Mouse (Mus musculus): ENCODE measurements at regions not wholly inside any gene's neighbourhood (a gene's known extent, or its start where the extent isn't known, plus 50 kb on each side); places are given as distances from the start of the nearest gene placed in this dataset.

GRCm38 (mm10) chr17:4673271-4673670, 320.9 kb upstream of the Arid1b start:
- WGBS (ENCODE audit: insufficient replicate concordance): 73% methylated on average over 2 of the region's 2 CpGs
- H3K9me3 ChIP-seq (replicated peaks; ENCODE audit: control insufficient read depth, low read length): no peaks in the 10 kb centered on the region

GRCm38 (mm10) chr17:4706421-4706820, 287.7 kb upstream of the Arid1b start:
- H3K9me3 ChIP-seq (replicated peaks; ENCODE audit: control insufficient read depth, low read length): no peaks in the 10 kb centered on the region; the same call in 1 of the 2 replicates
- ATAC-seq (replicated peaks; ENCODE audit: insufficient number of reproducible peaks, low FRiP score, low TSS enrichment): no peak
- no peak overlapping the region for H3K9ac ChIP-seq (ENCODE audit: low read depth, low read length)
- no peak overlapping the region for H3K4me2 ChIP-seq
- H3K27me3 ChIP-seq (ENCODE audit: control insufficient read depth, insufficient read depth, low read length): no peaks in the 10 kb centered on the region
- no peak overlapping the region for H3K27ac ChIP-seq (ENCODE audit: low read depth, low read length)
- WGBS (ENCODE audit: insufficient replicate concordance): 51% methylated on average over 1 of the region's 1 CpGs
- H3K36me3 ChIP-seq (ENCODE audit: control insufficient read depth, insufficient read depth, low read length): no peaks in the 10 kb centered on the region
- no peaks in the 10 kb centered on the region for H3K4me1 ChIP-seq (ENCODE audit: control insufficient read depth, insufficient read depth, low read length)
- H3K4me3 ChIP-seq (ENCODE audit: low read depth, low read length): no peak overlapping the region

More at GRCm38 (mm10) chr17:4673271-4673670, 320.9 kb upstream of the Arid1b start:
- Histone ChIP-seq H3K27ac (ENCODE audit: low read depth, low read length) (no peak overlapping the region), H3K4me3 (ENCODE audit: low read depth, low read length) (no peak overlapping the region), H3K9ac (ENCODE audit: low read depth, low read length) (no peak overlapping the region), H3K4me1 (ENCODE audit: control insufficient read depth, insufficient read depth, low read length) (no peaks in the 10 kb centered on the region), H3K36me3 (ENCODE audit: control insufficient read depth, insufficient read depth, low read length) (no peaks in the 10 kb centered on the region), H3K4me2 (no peak overlapping the region), H3K27me3 (ENCODE audit: control insufficient read depth, insufficient read depth, low read length) (no peaks in the 10 kb centered on the region)
- ATAC-seq (replicated peaks; ENCODE audit: insufficient number of reproducible peaks, low FRiP score, low TSS enrichment): no peak

GRCm38 (mm10) chr17:4721061-4721460, 273.1 kb upstream of the Arid1b start:
- peaks cover 2% of the 10 kb centered on the region; the same call in 1 of the 2 replicates for H3K4me1 ChIP-seq (ENCODE audit: control insufficient read depth, insufficient read depth, low read length)
- H3K36me3 ChIP-seq (ENCODE audit: control insufficient read depth, insufficient read depth, low read length): no peaks in the 10 kb centered on the region

GRCm38 (mm10) chr17:4724031-4724430, 270.1 kb upstream of the Arid1b start:
- Histone ChIP-seq H3K27ac (ENCODE audit: low read depth, low read length) (no peak overlapping the region), H3K4me1 (ENCODE audit: control insufficient read depth, insufficient read depth, low read length) (peaks cover 2% of the 10 kb centered on the region; the same call in 1 of the 2 replicates)

More at GRCm38 (mm10) chr17:4721061-4721460, 273.1 kb upstream of the Arid1b start:
- no peak overlapping the region for H3K9ac ChIP-seq (ENCODE audit: low read depth, low read length)
- no peaks in the 10 kb centered on the region for H3K9me3 ChIP-seq (replicated peaks; ENCODE audit: control insufficient read depth, low read length)
- ATAC-seq (replicated peaks; ENCODE audit: insufficient number of reproducible peaks, low FRiP score, low TSS enrichment): no peak
- H3K4me3 ChIP-seq (ENCODE audit: low read depth, low read length): no peak overlapping the region
- no peak overlapping the region for H3K4me2 ChIP-seq
- no peaks in the 10 kb centered on the region for H3K27me3 ChIP-seq (ENCODE audit: control insufficient read depth, insufficient read depth, low read length)
- no peak overlapping the region for H3K27ac ChIP-seq (ENCODE audit: low read depth, low read length)
- 84% methylated on average over 4 of the region's 4 CpGs for WGBS (ENCODE audit: insufficient replicate concordance)

GRCm38 (mm10) chr17:4726331-4726741, 267.8 kb upstream of the Arid1b start:
- H3K9me3 ChIP-seq (replicated peaks; ENCODE audit: control insufficient read depth, low read length): no peaks in the 10 kb centered on the region
- 56% methylated on average over 12 of the region's 12 CpGs for WGBS (ENCODE audit: insufficient replicate concordance)
- H3K27me3 ChIP-seq (ENCODE audit: control insufficient read depth, insufficient read depth, low read length): no peaks in the 10 kb centered on the region
- H3K4me1 ChIP-seq (ENCODE audit: control insufficient read depth, insufficient read depth, low read length): peaks cover 2% of the 10 kb centered on the region; the same call in 1 of the 2 replicates
- no peak overlapping the region for H3K4me3 ChIP-seq (ENCODE audit: low read depth, low read length)
- no peak overlapping the region for H3K4me2 ChIP-seq
- no peaks in the 10 kb centered on the region for H3K36me3 ChIP-seq (ENCODE audit: control insufficient read depth, insufficient read depth, low read length)
- no peak for ATAC-seq (replicated peaks; ENCODE audit: insufficient number of reproducible peaks, low FRiP score, low TSS enrichment)
- H3K27ac ChIP-seq (ENCODE audit: low read depth, low read length): 0 out of 2 replicates have a peak overlapping the region, but pooled peaks have one; percentile 1
- H3K9ac ChIP-seq (ENCODE audit: low read depth, low read length): no peak overlapping the region

More at GRCm38 (mm10) chr17:4724031-4724430, 270.1 kb upstream of the Arid1b start:
- no peaks in the 10 kb centered on the region for H3K9me3 ChIP-seq (replicated peaks; ENCODE audit: control insufficient read depth, low read length)
- no peak for ATAC-seq (replicated peaks; ENCODE audit: insufficient number of reproducible peaks, low FRiP score, low TSS enrichment)
- no peak overlapping the region for H3K9ac ChIP-seq (ENCODE audit: low read depth, low read length)
- WGBS (ENCODE audit: insufficient replicate concordance): 72% methylated on average over 3 of the region's 3 CpGs
- no peak overlapping the region for H3K4me2 ChIP-seq
- H3K4me3 ChIP-seq (ENCODE audit: low read depth, low read length): no peak overlapping the region
- H3K27me3 ChIP-seq (ENCODE audit: control insufficient read depth, insufficient read depth, low read length): no peaks in the 10 kb centered on the region
- no peaks in the 10 kb centered on the region for H3K36me3 ChIP-seq (ENCODE audit: control insufficient read depth, insufficient read depth, low read length)

- Histone ChIP-seq H3K9ac (ENCODE audit: low read depth, low read length) (no peak overlapping the region), H3K4me1 (ENCODE audit: control insufficient read depth, insufficient read depth, low read length) (no peaks in the 10 kb centered on the region), H3K27ac (ENCODE audit: low read depth, low read length) (no peak overlapping the region), H3K4me2 (no peak overlapping the region), H3K27me3 (ENCODE audit: control insufficient read depth, insufficient read depth, low read length) (no peaks in the 10 kb centered on the region), H3K36me3 (ENCODE audit: control insufficient read depth, insufficient read depth, low read length) (no peaks in the 10 kb centered on the region), H3K4me3 (ENCODE audit: low read depth, low read length) (no peak overlapping the region), H3K9me3 (replicated peaks; ENCODE audit: control insufficient read depth, low read length) (no peaks in the 10 kb centered on the region)
- no peak for ATAC-seq (replicated peaks; ENCODE audit: insufficient number of reproducible peaks, low FRiP score, low TSS enrichment)
- 39% methylated on average over 5 of the region's 5 CpGs for WGBS (ENCODE audit: insufficient replicate concordance)
Measured at GRCm38 (mm10) chr17:4734412-4734881, 259.7 kb upstream of the Arid1b start.

- no peak overlapping the region for H3K4me2 ChIP-seq
- no peak for ATAC-seq (replicated peaks; ENCODE audit: insufficient number of reproducible peaks, low FRiP score, low TSS enrichment)
- no peaks in the 10 kb centered on the region for H3K36me3 ChIP-seq (ENCODE audit: control insufficient read depth, insufficient read depth, low read length)
- H3K27ac ChIP-seq (ENCODE audit: low read depth, low read length): no peak overlapping the region
- H3K27me3 ChIP-seq (ENCODE audit: control insufficient read depth, insufficient read depth, low read length): no peaks in the 10 kb centered on the region
- WGBS (ENCODE audit: insufficient replicate concordance): 48% methylated on average over 1 of the region's 1 CpGs
- H3K9me3 ChIP-seq (replicated peaks; ENCODE audit: control insufficient read depth, low read length): no peaks in the 10 kb centered on the region
- no peaks in the 10 kb centered on the region for H3K4me1 ChIP-seq (ENCODE audit: control insufficient read depth, insufficient read depth, low read length)
- no peak overlapping the region for H3K4me3 ChIP-seq (ENCODE audit: low read depth, low read length)
- no peak overlapping the region for H3K9ac ChIP-seq (ENCODE audit: low read depth, low read length)
Measured at GRCm38 (mm10) chr17:4735185-4735584, 258.9 kb upstream of the Arid1b start.

- no peaks in the 10 kb centered on the region for H3K27me3 ChIP-seq (ENCODE audit: control insufficient read depth, insufficient read depth, low read length)
- no peaks in the 10 kb centered on the region for H3K4me1 ChIP-seq (ENCODE audit: control insufficient read depth, insufficient read depth, low read length)
- 87% methylated on average over 3 of the region's 3 CpGs for WGBS (ENCODE audit: insufficient replicate concordance)
- no peaks in the 10 kb centered on the region for H3K36me3 ChIP-seq (ENCODE audit: control insufficient read depth, insufficient read depth, low read length)
- H3K9ac ChIP-seq (ENCODE audit: low read depth, low read length): no peak overlapping the region
- no peaks in the 10 kb centered on the region for H3K9me3 ChIP-seq (replicated peaks; ENCODE audit: control insufficient read depth, low read length)
- no peak overlapping the region for H3K27ac ChIP-seq (ENCODE audit: low read depth, low read length)
- H3K4me2 ChIP-seq: no peak overlapping the region
- no peak for ATAC-seq (replicated peaks; ENCODE audit: insufficient number of reproducible peaks, low FRiP score, low TSS enrichment)
- no peak overlapping the region for H3K4me3 ChIP-seq (ENCODE audit: low read depth, low read length)
Measured at GRCm38 (mm10) chr17:4736689-4737088, 257.4 kb upstream of the Arid1b start.
